Mouse (Mus musculus) lung, postnatal 10 days (tissue): Measurements from ENCODE around the gene Olfr65.
A peak's percentile ranks its signal among the peaks of the same experiment; 100 is the strongest.

Experiments used
- DNase-seq: peaks from one replicate; pipeline ENCODE4 v3.0.0; 2021

The Olfr65 gene

DNA sequence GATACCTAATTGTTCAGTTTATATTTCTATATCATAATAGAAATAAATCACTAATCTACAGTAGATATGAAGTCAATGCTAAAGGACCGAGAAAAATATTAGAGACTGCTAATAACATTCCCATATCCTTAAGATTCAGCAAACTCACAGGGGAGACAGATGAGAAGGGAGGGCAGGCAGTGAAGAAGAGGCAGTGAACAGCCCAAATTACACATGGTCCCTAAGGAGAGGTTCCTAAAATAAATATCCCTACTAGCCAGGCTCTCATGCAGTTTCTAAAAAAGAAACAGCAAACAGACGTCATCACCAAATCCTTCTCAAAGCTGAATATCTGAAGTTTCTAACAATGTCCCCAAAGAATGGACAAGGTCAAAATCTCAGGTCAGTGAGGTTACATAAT lies at the start of gene Olfr65:
TSS of gene Olfr65 (plus strand) at position 301 of the 400 bp plus-strand sequence.
- DNase-seq = no peak

DNA sequence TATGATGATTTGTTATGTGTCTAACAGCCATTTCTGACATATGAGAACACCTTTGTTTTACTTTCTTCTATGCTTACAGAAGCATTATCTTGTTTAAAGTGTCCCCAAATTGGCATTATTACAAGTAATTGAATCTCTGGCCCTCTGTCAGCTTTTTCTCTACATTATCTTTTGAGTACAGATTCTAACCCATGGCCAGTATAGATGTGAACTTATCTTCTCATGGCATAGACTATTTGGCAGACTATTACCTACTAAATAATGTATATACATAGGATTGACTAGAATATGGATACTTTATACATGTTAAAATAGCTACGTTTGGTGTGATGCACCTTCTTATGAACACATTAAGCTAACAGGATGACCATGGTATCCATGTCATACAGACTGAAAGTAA lies 48.6 kb upstream of the Olfr65 start:
- no peak for DNase-seq

- DNase-seq = no peak
Measured at GRCm38 (mm10) chr7:103859076-103859475, 44.2 kb upstream of the Olfr65 start.

- DNase-seq = peak; percentile 1
Measured at GRCm38 (mm10) chr7:103860855-103861254, 42.4 kb upstream of the Olfr65 start.

DNA sequence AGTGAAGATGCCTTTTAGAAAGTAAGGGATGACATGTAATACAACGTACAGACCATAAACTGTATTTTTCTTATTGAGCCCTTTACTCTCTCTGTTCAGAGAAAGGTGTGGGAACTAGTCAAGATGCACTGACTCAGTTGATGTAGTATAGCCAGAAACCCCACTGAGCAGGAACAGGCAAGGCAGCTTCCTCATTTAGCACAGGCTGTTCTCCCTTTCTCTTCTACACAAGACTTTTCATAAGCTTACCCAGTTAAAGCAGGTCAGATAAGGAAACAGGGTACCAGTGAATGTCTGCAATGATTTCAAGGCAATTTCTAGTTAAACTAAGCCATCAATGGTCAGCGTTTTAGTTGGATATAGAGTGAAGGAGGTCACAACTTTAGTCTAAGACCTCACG lies 41.8 kb upstream of the Olfr65 start:
- DNase-seq = no peak

DNA sequence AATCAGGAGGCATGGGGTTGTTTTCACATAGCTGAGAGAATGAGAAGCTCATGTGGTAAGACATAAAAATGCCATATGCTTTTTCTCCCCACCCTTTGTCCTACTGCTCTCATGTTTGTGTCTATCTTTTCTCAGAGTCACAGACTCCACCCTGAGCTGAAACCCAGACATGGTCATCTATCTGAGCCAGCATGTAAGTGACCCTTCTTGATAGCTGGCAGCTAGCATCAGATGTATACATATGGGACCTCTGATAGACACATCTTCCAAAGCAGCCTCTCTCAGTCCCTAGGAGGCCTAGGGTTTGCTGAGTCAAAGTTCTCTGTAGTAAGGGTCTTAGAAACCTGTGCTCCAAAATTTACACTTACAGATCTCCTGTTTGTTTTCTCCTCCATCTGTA lies 37.6 kb upstream of the Olfr65 start:
- DNase-seq = no peak

DNA sequence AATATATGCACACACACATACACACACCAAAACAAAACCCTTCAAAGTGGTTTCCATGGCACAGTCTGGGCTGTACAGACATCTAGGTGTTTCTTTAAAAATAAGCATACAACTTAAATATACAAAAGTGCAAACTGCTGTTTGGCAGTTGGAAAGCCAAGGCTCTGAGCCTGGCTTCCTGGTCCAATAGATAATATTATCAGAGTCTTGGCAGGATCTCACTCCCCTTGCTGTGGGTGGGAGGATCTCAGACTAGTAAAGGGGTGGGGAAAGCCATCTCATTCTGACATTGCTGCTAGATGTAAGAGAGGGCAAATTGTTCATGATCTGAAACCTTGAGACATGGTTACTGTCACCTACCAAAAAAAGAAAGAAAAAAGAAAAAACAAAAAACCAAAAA lies 32.6 kb upstream of the Olfr65 start:
- no peak for DNase-seq

GRCm38 (mm10) chr7:103873064-103873463 lies 30.2 kb upstream of the Olfr65 start:
- DNase-seq = no peak

GRCm38 (mm10) chr7:103874451-103874850 lies 28.8 kb upstream of the Olfr65 start:
- no peak for DNase-seq

- no peak for DNase-seq
Measured at GRCm38 (mm10) chr7:103877093-103877492, 26.2 kb upstream of the Olfr65 start.

GRCm38 (mm10) chr7:103886152-103886551 lies 17.1 kb upstream of the Olfr65 start, which contains the start of gene Olfr66:
Gene Olfr66 (minus strand): TSS chr7:103886252.
- DNase-seq = no peak

DNA sequence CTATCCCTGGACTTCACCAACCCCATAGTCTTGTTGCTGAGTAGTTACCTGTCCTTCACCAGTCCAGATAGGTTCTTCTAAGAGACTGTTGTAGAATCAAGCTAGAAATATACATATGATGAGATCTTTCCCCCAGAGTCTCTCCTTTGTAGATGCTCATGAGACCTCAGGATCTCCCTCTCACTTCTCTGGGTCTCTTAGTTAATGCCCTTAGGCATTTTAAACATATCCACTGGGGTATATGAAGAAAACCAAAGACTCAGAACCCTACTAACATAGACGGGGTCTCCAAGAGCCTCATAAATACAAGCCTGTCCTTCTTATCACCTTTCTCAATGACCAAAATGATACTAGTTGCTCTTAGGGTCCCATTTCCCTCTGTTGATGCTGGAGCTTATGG lies 8.9 kb upstream of the Olfr65 start, which contains the start of gene Olfr64:
TSS of gene Olfr64 (minus strand) at position 101 of the 400 bp plus-strand sequence.
- no peak for DNase-seq

GRCm38 (mm10) chr7:103910047-103910446 lies 6.8 kb downstream of the Olfr65 start:
- peak; percentile 5 for DNase-seq

DNA sequence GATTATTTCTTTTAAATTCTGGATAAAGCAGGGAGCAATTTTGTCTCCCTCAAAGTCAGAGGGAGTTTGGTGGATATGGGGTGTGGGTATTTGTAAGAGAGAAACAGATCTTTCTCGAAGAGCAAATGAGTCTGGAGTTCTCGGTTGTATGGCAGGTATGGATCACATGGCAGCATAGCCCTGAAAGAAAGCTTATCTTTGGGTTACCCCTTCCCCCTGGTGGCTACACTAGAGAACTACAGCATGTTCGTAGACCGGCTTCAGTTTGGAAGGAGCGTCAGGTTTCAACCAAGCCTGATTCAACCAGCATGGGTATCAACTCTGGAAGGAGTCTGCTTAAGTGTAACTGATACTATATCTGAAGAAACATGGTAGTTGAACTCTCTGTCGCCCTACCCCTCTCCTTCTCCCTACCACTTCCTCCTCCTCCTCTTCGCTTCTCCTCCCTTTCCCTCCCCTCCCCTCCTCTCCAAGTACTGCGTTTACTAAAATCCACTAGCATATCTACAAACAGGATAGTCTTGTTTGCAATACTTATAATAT lies 9.8 kb downstream of the Olfr65 start:
- no peak for DNase-seq

GRCm38 (mm10) chr7:103915338-103915737 lies 12.1 kb downstream of the Olfr65 start:
- no peak for DNase-seq

DNA sequence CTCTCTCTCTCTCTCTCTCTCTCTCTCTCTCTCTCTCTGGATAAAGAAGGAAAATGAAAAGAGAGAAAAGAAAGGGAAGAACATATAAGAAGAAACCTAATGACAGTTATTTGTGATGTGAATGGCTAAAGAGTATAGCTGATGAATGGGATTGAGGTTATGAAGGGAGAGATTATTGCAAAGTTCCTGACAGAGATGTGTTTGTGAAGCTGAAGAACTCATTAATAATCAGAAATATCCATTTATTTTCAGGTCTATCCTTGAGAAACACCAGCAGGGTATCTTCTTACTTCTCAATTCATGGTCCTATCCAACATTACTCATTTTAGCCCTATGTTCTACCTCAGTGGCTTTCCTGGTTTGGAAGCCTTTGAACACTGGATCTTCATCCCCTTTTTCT lies 25.2 kb downstream of the Olfr65 start, which contains the start of gene Olfr631:
TSS of gene Olfr631 (plus strand) at position 301 of the 400 bp plus-strand sequence.
- no peak for DNase-seq

- no peak for DNase-seq
Measured at GRCm38 (mm10) chr7:103934264-103934663, 31.0 kb downstream of the Olfr65 start, which contains the start of gene Olfr632. Gene Olfr632 (plus strand): TSS chr7:103934347.

- peak; percentile 37 for DNase-seq
Measured at GRCm38 (mm10) chr7:103942730-103943129, 39.4 kb downstream of the Olfr65 start.

- DNase-seq = no peak
Measured at GRCm38 (mm10) chr7:103944137-103944536, 40.9 kb downstream of the Olfr65 start, which contains the start of gene Olfr633. Gene Olfr633 (plus strand): TSS chr7:103944437.
